Mouse (Mus musculus): Measurements from ENCODE around the gene Wdr91.

Wdr91 gene

GRCm38 (mm10) chr6:34914462-34914861, 3.8 kb upstream of the Wdr91 start:
- no peak for DNase-seq

- no peak for DNase-seq
These were observed 2.8 kb upstream of the Wdr91 start for GRCm38 (mm10) chr6:34913341-34914040.

GRCm38 (mm10) chr6:34909631-34910345, 888 bp downstream of the Wdr91 start:
- DNase-seq: no peak

GRCm38 (mm10) chr6:34907696-34908260, 2.9 kb downstream of the Wdr91 start:
- DNase-seq: no peak

GRCm38 (mm10) chr6:34907121-34907614, 3.5 kb downstream of the Wdr91 start:
- DNase-seq: no peak

- no peak for DNase-seq
These were observed 4.0 kb downstream of the Wdr91 start for GRCm38 (mm10) chr6:34906661-34907060.

- DNase-seq: no peak
These were observed 4.6 kb downstream of the Wdr91 start for GRCm38 (mm10) chr6:34906125-34906524.

GRCm38 (mm10) chr6:34904361-34904760, 6.3 kb downstream of the Wdr91 start:
- no peak for DNase-seq

- DNase-seq: no peak
These were observed 6.8 kb downstream of the Wdr91 start for GRCm38 (mm10) chr6:34903851-34904250.

GRCm38 (mm10) chr6:34903441-34903840, 7.2 kb downstream of the Wdr91 start:
- DNase-seq: no peak

GRCm38 (mm10) chr6:34902578-34902977, 8.1 kb downstream of the Wdr91 start:
- DNase-seq: no peak

GRCm38 (mm10) chr6:34901911-34902444, 8.7 kb downstream of the Wdr91 start:
- no peak for DNase-seq

- DNase-seq: no peak
These were observed 9.7 kb downstream of the Wdr91 start for GRCm38 (mm10) chr6:34900990-34901389.

GRCm38 (mm10) chr6:34899127-34899526, 11.5 kb downstream of the Wdr91 start:
- no peak for DNase-seq

GRCm38 (mm10) chr6:34896168-34896780, 14.4 kb downstream of the Wdr91 start:
- no peak for DNase-seq

GRCm38 (mm10) chr6:34895569-34895968, 15.1 kb downstream of the Wdr91 start:
- DNase-seq: no peak

GRCm38 (mm10) chr6:34889185-34889584, 21.5 kb downstream of the Wdr91 start:
- no peak for DNase-seq

- no peak for DNase-seq
These were observed 23.4 kb downstream of the Wdr91 start for GRCm38 (mm10) chr6:34887131-34887850.

- no peak for DNase-seq
These were observed 26.0 kb downstream of the Wdr91 start for GRCm38 (mm10) chr6:34884724-34885123.

- DNase-seq: peak; percentile 50
These were observed 30.7 kb downstream of the Wdr91 start for GRCm38 (mm10) chr6:34879911-34880475.

GRCm38 (mm10) chr6:34879101-34879740, 31.5 kb downstream of the Wdr91 start:
- DNase-seq: no peak
